Mouse (Mus musculus) CD8-positive naive resting alpha-beta T cell, adult 2 months (primary cell): ENCODE data around the gene Cpm.

Source experiments
- DNase-seq, 2 experiments: peaks; one replicate each; pipeline ENCODE4 v3.0.0; 2022; ENCODE audit warnings: low read depth in 2 of 2, low spot score in 2 of 2

Gene Cpm

GRCm38 (mm10) chr10:117671266-117671665 is 42.0 kb downstream of the Cpm start:
- no peak for DNase-seq

- DNase-seq, result no peak
Measured at GRCm38 (mm10) chr10:117671930-117672666, 42.8 kb downstream of the Cpm start.

- DNase-seq, result no peak
Measured at GRCm38 (mm10) chr10:117672693-117673092, 43.4 kb downstream of the Cpm start.

DNA sequence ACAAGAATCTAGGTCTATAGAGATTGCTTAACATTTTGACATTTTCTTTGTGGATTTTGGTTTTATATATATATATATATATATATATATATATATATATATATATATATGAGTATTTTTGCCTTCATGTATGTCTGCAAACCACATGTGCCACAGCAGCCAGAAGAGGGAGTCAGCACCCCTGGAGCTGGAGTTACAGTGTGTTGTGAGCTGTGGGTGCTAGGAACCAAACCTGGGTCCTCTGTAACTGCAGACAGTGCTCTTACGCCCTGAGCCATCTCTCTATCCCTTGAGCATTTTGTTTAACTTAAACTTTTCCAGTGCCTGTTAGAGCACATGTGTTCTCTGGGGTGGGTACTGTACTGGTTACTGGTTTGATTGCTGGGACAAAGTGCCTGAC is 44.6 kb downstream of the Cpm start:
- DNase-seq, result no peak

GRCm38 (mm10) chr10:117674359-117675019 is 45.2 kb downstream of the Cpm start:
- DNase-seq, result no peak

- DNase-seq, result peak; percentile 63 to 79
Measured at GRCm38 (mm10) chr10:117675096-117676035, 46.1 kb downstream of the Cpm start.

DNA sequence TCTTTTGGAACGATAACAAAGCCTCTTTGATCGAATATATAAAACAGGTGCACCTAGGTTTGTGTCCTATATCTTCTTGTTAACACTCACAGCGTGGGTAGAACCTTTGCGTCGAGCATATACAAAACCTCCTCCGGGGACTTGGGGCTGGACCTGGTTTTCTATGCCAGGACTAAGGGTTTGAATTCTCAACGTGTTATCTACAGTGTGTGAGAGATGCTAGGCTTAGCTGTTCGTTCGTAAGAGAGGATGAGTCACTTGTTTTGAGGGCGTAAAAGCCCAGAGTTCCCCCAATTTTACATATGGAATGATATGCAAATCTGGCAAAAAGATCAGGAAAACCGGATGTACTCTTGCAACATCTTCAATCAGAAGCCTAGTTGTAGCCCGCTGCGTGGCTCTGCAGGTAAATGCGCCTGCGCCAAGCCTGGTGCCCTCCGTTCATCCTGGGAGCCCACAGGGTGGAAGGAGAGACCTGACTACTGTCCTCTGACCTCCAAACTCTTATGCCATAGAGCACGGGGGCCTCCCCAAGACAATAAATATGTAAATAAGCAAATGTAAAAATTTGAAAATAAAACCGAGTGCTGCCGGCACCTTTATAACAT is 46.8 kb downstream of the Cpm start:
- DNase-seq, result no peak

DNA sequence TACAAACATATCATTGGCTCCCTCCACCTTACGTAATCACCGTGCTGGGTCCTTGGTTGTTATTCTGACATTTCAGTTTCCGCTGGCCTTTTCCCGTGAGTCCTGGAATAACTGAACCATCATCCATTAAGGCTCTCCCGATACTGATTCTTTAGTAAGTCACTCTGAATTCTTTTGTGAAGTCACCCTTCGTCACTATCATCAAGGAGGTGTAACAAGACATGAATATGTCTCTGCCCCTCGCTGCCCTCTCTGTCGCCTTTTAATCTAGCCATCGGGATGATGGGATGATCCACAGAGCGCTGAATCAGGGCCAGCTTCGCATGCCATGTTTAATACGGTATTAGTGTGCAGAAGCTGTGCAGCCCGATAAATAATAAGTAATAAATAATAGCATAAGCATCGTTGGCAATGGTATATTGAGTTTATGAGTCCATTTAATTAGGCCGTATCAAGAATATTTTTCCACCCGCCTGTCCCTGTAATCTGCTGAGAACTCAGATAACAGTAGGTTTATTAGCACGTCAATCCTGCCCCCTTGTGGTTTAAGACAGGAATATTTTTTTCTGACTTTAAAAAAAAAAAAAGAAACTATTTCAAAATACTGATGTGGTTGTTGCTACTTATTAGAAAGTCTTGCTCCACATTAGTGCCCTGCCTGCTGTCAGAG is 47.5 kb downstream of the Cpm start:
- peak in 1 of 2 experiments; percentile 39 for DNase-seq

GRCm38 (mm10) chr10:117677494-117678236 is 48.4 kb downstream of the Cpm start:
- DNase-seq, result no peak

GRCm38 (mm10) chr10:117678357-117678756 is 49.1 kb downstream of the Cpm start:
- DNase-seq, result no peak

DNA sequence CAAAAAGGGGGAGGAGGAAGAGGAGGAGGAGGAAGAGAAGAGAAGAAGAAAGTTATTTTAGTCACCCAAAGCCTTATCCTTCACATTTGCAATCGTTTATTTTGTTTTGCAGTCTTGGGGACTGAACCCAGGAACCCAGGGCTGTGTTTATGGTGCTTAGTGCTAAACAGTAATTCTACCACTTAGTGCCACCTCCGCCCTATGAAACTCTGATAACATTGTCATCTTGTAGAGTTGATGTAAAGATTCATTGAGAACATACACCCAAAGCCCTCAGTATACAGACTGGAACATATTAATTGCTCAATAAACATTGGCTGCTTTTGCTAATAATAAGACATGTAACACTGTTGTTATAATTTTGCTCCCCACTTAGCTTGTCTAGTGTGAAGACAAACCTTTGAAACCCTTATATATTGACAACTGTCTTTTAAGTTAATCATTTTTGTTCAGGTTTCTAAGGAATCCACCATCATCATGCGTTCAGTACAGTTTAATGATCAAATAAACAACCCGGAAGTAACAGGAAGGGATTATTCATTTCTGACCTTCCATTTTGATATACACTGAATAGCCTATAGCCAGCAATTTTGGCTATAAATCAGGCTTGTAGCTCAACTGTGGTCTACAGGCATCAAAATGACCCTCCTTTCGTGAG is 49.9 kb downstream of the Cpm start:
- no peak for DNase-seq

DNA sequence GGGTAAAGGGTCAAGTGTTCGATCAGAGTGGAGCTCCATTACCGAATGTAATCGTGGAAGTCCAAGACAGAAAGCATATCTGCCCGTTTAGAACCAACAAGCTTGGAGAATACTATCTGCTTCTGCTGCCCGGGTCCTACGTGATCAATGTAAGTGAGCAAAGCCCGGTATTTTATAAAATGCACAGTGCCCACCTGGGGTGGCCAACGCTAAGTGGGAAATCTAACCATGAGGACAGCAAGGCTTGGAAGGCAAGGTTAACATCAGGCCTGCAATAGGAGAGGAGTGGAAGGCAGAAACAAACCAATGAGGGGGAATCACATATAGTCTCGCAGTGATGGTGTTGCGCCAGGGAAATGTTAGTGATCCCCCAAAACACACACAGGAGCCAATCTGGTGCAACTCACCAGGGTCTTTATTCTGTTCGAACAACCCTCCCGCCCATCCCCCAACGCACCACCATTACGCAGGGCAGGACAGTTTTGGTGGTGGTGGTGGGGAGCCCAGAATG is 50.7 kb downstream of the Cpm start:
- no peak for DNase-seq

DNA sequence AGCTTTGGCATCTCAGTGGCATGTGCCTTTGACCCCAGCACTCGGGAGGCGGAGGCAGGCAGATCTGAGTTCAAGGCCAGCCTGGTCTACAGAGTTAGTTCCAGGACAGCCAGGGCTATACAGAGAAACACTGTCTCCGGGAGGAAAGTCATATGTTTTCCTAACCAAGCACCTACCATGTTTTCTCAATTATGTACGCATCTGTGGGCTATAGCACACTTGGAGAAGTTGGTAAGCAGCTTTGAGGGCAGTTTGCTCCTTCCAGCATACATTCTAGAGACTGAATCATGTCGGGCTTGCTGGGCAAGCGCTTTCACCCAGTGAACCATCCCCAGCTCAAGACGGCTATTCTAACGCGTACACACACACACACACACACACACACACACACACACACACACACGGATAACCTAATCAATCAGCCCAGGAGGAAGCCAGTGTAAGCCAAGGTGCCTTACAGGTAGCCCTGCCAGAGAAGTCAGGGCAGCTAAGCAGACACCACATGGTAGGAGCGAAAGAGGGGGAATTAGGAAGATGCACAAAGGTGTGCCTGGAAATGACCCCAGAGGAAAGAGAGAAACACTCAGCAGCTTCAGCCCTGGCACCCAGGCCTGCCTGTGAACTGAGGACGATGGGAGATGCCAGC is 51.7 kb downstream of the Cpm start:
- no peak for DNase-seq

GRCm38 (mm10) chr10:117681543-117681942 is 52.2 kb downstream of the Cpm start:
- DNase-seq, result no peak

- no peak for DNase-seq
Measured at GRCm38 (mm10) chr10:117681999-117682857, 52.9 kb downstream of the Cpm start.

GRCm38 (mm10) chr10:117682858-117683733 is 53.8 kb downstream of the Cpm start:
- DNase-seq, result no peak

- no peak for DNase-seq
Measured at GRCm38 (mm10) chr10:117683734-117684037, 54.4 kb downstream of the Cpm start.
